Mouse (Mus musculus) ES-E14 (cell line): ENCODE measurements at regions not wholly inside any gene's neighbourhood (a gene's known extent, or its start where the extent isn't known, plus 50 kb on each side); places are given as distances from the start of the nearest gene placed in this dataset.

Experiments
- DNase-seq: peaks from one replicate; pipeline ENCODE4 v3.0.0-alpha.2; 2013; ENCODE audit warnings: low read depth, low spot score
- H3K27ac ChIP-seq: 2 replicates; pipeline ENCODE4 v1.5.1; 2012; ENCODE audit warnings: low read depth, mild to moderate bottlenecking, low read length, moderate library complexity, mixed read lengths; ENCODE audit not compliant: poor library complexity, insufficient read depth, severe bottlenecking
- H3K36me3 ChIP-seq: 2 replicates; pipeline ENCODE4 v1.6.1; 2012; ENCODE audit warnings: mild to moderate bottlenecking, low read length, moderate library complexity, mixed read lengths; ENCODE audit not compliant: control insufficient read depth, poor library complexity, insufficient read depth, severe bottlenecking
- H3K4me1 ChIP-seq, 2 experiments: fragments of 150-350 bp in 1 of 2; sonication (generic) in 1 of 2; 2 replicates each; pipeline ENCODE4 v1.6.1; 2012; ENCODE audit warnings: low read length in 2 of 2, mild to moderate bottlenecking in 1 of 2, mixed read lengths in 1 of 2; ENCODE audit not compliant: control insufficient read depth in 2 of 2, insufficient read depth in 2 of 2, poor library complexity in 1 of 2
- H3K4me3 ChIP-seq, 2 experiments: fragments of 150-350 bp in 1 of 2; sonication (generic) in 1 of 2; 2 replicates each; pipeline ENCODE4 v1.5.1; 2012; ENCODE audit warnings: low read length in 2 of 2, low read depth in 1 of 2, mild to moderate bottlenecking in 1 of 2, mixed read lengths in 1 of 2; ENCODE audit not compliant: insufficient read depth in 1 of 2, poor library complexity in 1 of 2, severe bottlenecking in 1 of 2
- H3K9ac ChIP-seq: 2 replicates; pipeline ENCODE4 v1.6.1; 2012; ENCODE audit warnings: low read depth, mild to moderate bottlenecking, low read length, mixed read lengths; ENCODE audit not compliant: poor library complexity, insufficient read depth, severe bottlenecking
- H3K9me3 ChIP-seq: fragments of 150-350 bp; sonication (generic); 2 replicates; pipeline ENCODE4 v1.6.1; 2012; ENCODE audit warnings: low read depth, mild to moderate bottlenecking, low read length; ENCODE audit not compliant: control insufficient read depth, insufficient read depth
- CHD2 ChIP-seq: IDR thresholded peaks from 2 replicates; pipeline ENCODE4 v1.6.1; 2014; ENCODE audit warnings: mild to moderate bottlenecking, low read depth, low read length, inconsistent platforms
- HCFC1 ChIP-seq: IDR thresholded peaks from 2 replicates; pipeline ENCODE4 v1.6.1; 2012; ENCODE audit warnings: low read length, inconsistent platforms, borderline replicate concordance; ENCODE audit not compliant: insufficient read depth
- MAFK ChIP-seq: IDR thresholded peaks from 2 replicates; pipeline ENCODE4 v1.6.1; 2014; ENCODE audit warnings: mild to moderate bottlenecking, low read depth, low read length, inconsistent platforms; ENCODE audit not compliant: insufficient read depth
- ZC3H11A ChIP-seq: IDR thresholded peaks from 2 replicates; pipeline ENCODE4 v1.6.1; 2012; ENCODE audit warnings: low read depth, mild to moderate bottlenecking, inconsistent platforms, low read length, borderline replicate concordance
- ZNF384 ChIP-seq: IDR thresholded peaks from 2 replicates; pipeline ENCODE4 v1.6.1; 2012; ENCODE audit warnings: low read depth, low read length, inconsistent platforms
- in situ Hi-C, 2 experiments: fragments of 600-800 bp; cut with MboI; formaldehyde crosslinking; loops; one replicate each; pipeline ENCODE4 v1.15.1; 2025; ENCODE audit warnings: low sequenced_read_pairs in 2 of 2, inconsistent platforms in 1 of 2; ENCODE audit not compliant: unreplicated experiment in 2 of 2

DNA sequence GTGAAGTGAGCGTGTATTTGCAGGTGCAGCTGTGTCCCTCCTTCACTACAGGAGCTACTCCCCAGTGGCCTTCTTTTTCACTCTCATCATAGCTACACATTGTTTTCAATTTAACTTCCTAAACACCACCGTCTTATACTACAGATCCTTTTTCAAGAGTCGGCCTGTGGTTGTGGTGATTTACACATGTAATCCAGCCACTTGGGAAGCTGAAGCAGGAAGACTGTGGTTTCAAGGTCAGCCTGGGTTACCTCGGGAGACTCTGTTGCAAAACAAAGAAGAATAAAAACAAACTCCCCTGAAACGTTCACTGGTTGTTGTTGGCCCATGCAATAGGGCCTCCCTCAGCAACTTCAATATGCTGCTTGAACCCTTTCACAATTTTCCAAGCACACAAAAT, 153.8 kb upstream of the Kcnh8 start:
- Histone ChIP-seq H3K36me3 (no peaks in the 10 kb centered on the region), H3K9ac (no peak overlapping the region)
- in situ Hi-C loops, result no loop called here

DNA sequence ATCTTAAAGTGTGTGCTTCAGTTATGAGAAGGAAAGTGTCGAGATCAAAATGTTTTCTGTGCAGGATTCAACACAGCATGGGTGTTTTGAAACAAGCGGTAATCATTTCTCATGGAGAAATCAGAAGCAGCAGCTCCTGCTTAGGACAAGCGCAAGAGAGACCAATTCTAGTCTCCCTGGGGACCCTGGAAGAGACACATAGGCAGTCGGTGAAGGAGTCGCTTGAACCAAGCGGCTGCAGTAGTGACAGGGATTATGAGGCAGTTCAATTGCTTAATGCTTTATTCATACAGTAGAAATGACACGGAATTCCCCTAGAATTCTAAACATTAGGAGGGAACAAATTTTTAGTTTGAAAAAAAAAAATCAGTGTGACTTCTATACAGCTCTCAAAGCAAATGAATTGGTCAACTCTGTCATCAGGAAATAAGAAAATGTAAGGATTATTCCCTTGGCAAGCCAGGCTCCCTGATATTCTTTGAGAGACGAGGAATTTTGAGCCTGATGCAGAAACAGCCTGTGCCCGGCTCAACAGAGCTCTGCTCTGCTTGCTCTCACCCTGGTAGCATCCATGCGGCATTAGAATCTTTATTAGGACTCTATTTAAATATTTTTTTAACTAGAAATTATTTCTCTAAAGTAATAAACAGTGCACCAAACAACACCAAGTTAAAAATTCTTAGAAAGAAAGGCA, 143.1 kb upstream of the Kcnh8 start:
- H3K36me3 ChIP-seq, result no peaks in the 10 kb centered on the region
- no peak for DNase-seq
- H3K4me3 ChIP-seq, result no peak overlapping the region
- TF ChIP-seq ZC3H11A, result no peak
- TF ChIP-seq MAFK, result no peak
- TF ChIP-seq ZNF384, result no peak
- TF ChIP-seq HCFC1, result no peak
- no peak for TF ChIP-seq CHD2
- H3K9ac ChIP-seq, result no peak overlapping the region
- in situ Hi-C loops, result no loop called here
- H3K9me3 ChIP-seq, result no peaks in the 10 kb centered on the region
- no peaks in the 10 kb centered on the region for H3K4me1 ChIP-seq
- H3K27ac ChIP-seq, result no peak overlapping the region

More for the DNA sequence above, 153.8 kb upstream of the Kcnh8 start:
- H3K27ac ChIP-seq, result no peak overlapping the region
- no peak for TF ChIP-seq ZC3H11A
- TF ChIP-seq MAFK, result no peak
- TF ChIP-seq CHD2, result no peak
- TF ChIP-seq ZNF384, result no peak
- TF ChIP-seq HCFC1, result no peak
- H3K4me1 ChIP-seq, result no peaks in the 10 kb centered on the region
- no peak overlapping the region for H3K4me3 ChIP-seq
- DNase-seq, result no peak
- H3K9me3 ChIP-seq, result no peaks in the 10 kb centered on the region

DNA sequence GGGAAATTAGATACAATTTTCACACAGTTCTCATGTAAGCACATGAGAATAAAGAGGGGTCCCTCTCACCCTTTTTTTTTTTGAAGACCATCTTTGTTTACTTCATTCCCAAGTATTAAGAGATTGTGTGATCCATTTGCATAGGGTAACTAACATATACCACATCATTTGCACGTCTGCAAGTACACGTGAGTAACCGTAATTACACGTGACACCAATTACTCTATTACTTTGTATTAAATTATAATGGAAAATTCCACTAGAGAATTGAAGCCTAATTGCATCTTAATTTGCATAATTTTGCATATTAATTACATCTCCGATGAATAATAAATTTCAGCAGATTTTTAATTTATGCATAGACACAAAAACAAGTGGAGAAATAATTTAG, 142.5 kb upstream of the Kcnh8 start:
- Histone ChIP-seq H3K4me1 (no peaks in the 10 kb centered on the region), H3K9me3 (no peaks in the 10 kb centered on the region), H3K27ac (no peak overlapping the region), H3K4me3 (no peak overlapping the region), H3K9ac (no peak overlapping the region), H3K36me3 (no peaks in the 10 kb centered on the region)
- TF ChIP-seq HCFC1 (no peak), ZC3H11A (no peak), CHD2 (no peak), MAFK (no peak), ZNF384 (no peak)
- in situ Hi-C loops, result no loop called here
- no peak for DNase-seq

DNA sequence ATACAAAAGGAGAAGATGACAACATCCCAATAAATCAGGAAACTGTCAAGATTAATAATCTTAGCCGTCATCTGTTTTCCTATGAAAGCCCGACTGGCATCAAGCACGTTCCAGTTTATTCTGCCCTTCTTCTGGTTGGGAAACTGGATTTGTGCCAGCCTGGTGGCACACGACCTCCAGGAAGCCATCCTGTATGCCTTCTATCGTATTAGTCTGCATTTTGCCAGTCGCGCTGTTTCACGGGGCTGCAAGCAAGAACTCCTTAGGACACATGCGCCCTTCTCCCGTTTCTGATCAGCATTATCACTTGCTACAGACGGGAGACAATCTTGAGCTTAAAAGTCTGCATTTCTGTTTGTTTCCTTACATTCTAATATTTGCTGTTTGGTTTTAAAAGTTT, 141.2 kb upstream of the Kcnh8 start:
- H3K9ac ChIP-seq, result no peak overlapping the region
- in situ Hi-C loops, result no loop called here
- TF ChIP-seq ZNF384 (no peak), CHD2 (no peak), HCFC1 (no peak), MAFK (no peak), ZC3H11A (no peak)
- H3K9me3 ChIP-seq, result no peaks in the 10 kb centered on the region
- no peaks in the 10 kb centered on the region for H3K36me3 ChIP-seq
- no peak for DNase-seq
- no peak overlapping the region for H3K27ac ChIP-seq
- no peaks in the 10 kb centered on the region for H3K4me1 ChIP-seq
- H3K4me3 ChIP-seq, result no peak overlapping the region

DNA sequence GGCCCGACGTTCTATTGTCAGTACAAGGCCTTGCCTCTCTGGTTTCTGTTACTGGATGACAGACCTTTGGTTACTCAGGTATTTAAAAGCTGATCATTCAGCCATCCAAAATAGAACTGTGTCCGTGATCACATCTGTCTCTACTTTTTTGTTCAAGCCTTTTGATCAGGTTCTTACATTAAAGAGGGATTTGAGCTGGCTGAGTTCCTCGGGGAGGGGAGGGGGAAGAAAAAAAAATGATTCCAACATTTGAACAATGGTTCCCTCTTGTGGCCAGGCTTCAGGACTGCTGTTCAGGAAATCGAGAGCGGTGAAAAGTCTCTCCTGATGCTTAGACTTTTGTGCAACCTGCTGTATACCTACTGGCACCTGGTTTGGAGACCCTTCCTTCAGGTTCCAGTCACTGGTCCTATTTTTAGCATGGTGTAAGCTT, 140.8 kb upstream of the Kcnh8 start:
- Histone ChIP-seq H3K9ac (no peak overlapping the region), H3K9me3 (no peaks in the 10 kb centered on the region), H3K27ac (no peak overlapping the region), H3K4me3 (no peak overlapping the region), H3K36me3 (no peaks in the 10 kb centered on the region), H3K4me1 (no peaks in the 10 kb centered on the region)
- in situ Hi-C loops, result no loop called here
- TF ChIP-seq ZC3H11A (peak; percentile 74; the same call in 1 of the 2 replicates), ZNF384 (peak; percentile 84), MAFK (no peak)
- peak; percentile 35 for DNase-seq
